Mouse (Mus musculus): Measurements from ENCODE around the gene Mrpl33.
"Not testable (repeated sequence)": the region's sequence is repeated elsewhere in the genome, so short reads cannot be mapped to it uniquely, and the experiment has no call there.

Mrpl33 gene

GRCm38 (mm10) chr5:31596481-31597429 is at the start of gene Mrpl33:
Gene Mrpl33, plus strand, starts transcription at chr5:31596935.
- DNase-seq, result peak; percentile 59 to 68

- DNase-seq, result no peak
These were observed 37.3 kb upstream of the Mrpl33 start for GRCm38 (mm10) chr5:31559401-31559800.

DNA sequence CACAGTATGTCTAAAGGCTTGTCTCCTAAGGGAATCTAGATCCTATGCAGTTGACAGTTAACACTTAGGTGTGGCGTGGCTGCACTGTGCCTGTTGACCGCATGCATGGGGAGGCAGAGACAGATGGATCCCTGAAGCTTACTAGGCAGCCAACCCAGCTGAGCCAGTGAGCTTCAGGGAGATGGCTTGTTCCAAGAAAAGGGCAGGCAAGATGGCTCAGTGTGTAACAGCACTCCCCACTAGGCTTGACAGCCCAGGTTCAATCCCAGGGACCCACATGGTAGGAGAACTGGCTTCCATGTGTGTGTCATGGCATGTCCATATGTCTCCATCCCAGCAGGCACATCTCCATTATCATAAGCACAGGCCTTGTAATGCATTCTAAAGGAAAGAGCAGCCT is 36.4 kb upstream of the Mrpl33 start:
- DNase-seq, result peak in 1 of 2 experiments; percentile 13

DNA sequence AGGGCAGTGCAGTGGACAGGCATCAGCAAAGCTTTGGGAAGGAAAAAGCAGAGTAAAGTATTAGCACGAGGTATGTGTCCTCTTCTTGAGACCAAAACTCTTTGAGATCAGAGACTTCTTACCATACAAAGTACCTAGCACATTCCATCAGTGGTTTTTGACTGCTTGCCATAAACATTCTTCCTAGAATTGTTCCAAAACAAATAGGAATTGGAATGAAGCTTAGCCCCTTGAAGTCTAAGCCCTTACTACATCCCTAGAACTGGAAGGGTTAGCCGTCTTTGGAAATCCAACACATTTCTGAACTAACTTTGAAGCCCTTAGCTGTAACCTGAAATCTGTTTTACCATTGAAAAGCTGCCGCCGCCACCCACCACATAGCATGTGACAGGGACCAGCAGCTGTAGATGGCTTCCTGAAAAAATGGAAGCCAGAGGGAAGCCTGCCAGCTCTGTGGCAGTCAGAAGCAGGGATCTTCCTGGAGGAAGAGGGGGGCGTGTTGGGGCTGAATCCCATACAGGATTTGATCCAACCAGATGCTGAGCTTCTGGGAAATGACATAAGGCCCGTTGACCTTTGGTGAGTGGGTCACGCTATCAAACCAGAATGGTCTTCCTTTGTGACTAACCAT is 34.6 kb upstream of the Mrpl33 start:
- peak in 1 of 2 experiments; percentile 35 for DNase-seq

GRCm38 (mm10) chr5:31563496-31563895 is 33.2 kb upstream of the Mrpl33 start:
- peak; percentile 76 to 86 for DNase-seq

DNA sequence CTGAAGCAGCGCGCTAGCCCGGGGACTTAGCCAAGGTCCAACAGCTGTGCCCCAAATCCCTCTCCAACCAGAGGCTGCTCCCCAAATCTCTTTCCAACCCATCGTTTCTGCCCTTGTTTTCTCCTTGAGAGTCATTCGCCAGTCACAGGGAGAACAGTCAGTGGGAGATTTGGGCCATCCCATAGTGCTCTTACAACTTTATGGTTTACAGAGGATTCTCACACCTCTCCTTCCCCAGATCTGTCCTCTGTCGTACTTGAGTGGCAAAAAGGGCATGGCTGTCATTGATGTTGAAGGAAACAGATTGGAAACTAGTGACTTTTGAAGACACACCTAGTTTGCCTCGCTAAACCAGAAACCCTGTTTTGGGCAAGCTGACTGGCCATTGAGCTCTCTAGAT is 32.8 kb upstream of the Mrpl33 start:
- DNase-seq, result no peak

DNA sequence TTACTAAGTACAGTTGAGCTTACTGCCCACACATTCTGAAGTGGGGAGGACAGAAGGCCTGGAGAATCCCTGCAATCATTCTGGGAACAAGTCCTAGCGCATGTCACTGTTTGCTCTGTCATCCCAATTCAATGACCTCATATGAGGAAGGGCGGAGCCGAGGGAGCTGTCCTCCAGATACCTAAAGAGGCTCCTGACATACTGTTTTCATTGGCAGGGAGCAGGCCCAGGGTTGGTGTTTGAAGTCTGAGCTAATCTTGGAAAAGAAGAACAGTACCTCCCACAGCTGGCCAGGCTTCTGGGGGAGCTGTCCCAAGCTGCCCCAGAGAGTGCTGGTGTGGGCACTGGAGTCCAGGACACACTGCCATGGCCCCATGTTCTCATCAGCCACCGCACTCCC is 31.8 kb upstream of the Mrpl33 start:
- no peak for DNase-seq

GRCm38 (mm10) chr5:31566026-31566425 is 30.7 kb upstream of the Mrpl33 start:
- no peak for DNase-seq

DNA sequence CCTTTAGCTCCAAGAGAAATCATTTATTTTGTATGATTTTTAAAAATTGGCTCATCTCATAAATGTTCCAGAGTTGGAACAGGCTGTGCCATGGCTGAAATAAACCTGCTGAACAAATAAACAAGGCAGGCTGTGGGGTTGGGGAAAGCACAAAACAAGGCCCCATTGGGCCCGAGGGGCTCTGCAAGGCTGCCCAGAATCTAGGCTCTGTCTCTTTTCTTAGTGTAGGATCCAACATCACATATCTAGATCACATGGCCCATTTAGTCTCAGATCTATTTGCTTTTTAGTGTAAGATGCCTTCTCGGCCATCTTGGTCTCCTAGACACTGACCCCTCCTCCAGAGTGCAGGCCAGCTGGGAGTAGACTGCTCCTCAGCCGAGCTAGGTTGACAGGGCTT is 30.3 kb upstream of the Mrpl33 start:
- no peak for DNase-seq

DNA sequence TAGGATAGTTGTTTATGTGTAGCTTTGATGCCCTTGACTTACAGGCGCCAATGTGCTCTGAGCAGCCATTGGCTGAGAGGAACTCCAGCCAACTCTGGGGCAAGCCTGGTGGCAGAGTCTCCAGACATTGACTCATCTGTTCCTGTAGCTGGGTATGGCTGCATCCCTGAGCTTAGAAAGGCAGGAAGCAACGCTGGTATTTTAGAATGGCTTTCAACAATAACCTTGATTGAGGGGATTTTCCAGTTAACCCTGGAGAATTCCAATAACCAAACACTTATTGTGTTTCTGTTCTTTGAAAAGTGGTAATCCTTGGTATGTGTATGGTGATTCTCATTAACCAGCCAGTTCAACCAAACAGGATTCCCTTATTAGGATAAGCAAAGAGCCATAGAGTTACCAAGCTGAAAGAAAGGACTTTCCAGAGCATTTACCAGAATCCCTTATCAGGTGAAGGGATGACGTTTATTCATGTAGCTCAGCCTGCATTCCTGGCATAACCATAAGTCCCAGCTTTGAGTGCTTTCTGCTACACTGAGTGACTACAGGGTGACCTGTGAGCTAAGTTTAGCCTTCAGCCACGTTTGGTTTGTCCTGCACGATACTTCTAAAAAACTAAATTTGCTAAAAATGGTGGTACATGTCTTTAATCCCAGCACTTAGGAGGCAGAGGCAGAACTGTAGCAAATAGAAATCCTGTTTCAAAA is 28.6 kb upstream of the Mrpl33 start:
- DNase-seq, result no peak

GRCm38 (mm10) chr5:31571023-31571608 is 25.6 kb upstream of the Mrpl33 start:
- DNase-seq, result peak; percentile 55 to 65

- DNase-seq, result no peak
These were observed 23.0 kb upstream of the Mrpl33 start for GRCm38 (mm10) chr5:31573722-31574121.

- no peak for DNase-seq
These were observed 20.2 kb upstream of the Mrpl33 start for GRCm38 (mm10) chr5:31576539-31576975.

DNA sequence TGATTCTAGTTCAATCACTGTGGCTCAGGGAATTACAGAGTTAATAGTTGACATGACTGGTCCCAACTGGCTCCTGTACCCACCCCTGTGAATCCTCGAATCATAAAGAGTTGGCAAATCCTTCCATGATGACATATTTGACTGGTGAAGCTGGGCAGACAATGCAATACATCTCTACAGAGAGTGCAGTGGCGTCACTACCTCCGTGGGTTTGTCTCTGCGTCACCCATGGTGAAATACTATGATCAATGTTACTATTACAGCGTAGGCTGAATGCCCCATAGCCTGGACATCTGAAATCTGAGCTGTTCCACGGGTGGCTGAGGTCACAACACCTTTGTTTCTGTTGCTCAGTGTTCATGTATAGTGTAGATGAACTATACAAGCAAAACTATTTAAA is 15.5 kb upstream of the Mrpl33 start:
- no peak for DNase-seq

- DNase-seq, result no peak
These were observed 14.8 kb upstream of the Mrpl33 start for GRCm38 (mm10) chr5:31581932-31582331.

- no peak for DNase-seq
These were observed 13.5 kb upstream of the Mrpl33 start for GRCm38 (mm10) chr5:31583261-31583660.

DNA sequence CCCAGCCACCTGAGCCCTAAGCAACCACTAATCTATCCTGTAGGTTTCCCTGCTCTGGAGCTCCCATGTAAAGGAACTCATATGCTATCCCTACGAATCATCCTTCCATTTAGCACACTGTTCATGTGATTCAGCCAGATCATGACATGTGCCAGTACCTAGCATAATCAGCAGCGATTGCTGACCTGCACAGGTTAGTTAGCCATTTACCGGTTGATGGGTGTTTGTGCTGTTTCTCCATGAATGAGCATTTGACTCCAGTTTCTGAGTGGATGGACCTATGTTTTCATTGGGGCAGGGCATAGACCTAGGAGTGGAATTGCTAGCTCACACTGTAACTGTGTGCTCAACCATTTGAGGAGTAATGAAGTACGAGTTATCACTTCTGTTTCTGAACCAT is 11.2 kb upstream of the Mrpl33 start:
- no peak for DNase-seq

GRCm38 (mm10) chr5:31588016-31588415 is 8.7 kb upstream of the Mrpl33 start:
- no peak for DNase-seq

DNA sequence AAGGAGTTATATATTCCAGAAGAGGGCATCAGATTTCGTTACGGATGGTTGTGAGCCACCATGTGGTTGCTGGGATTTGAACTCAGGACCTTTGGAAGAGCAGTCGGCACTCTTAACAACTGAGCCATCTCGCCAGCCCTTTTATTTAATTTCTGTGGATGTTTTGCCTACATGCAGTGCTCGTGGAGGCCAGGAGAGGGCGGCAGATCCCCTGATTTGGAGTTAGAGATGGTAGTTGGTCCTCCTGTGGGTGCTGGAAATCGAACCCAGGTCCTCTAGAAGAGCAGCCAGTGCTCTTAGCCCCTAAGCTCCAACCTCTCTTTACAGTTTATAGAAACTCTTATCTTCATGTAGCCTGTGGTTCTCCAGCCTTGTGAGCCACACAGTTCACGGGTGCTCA is 8.1 kb upstream of the Mrpl33 start:
- DNase-seq, result not testable (repeated sequence)

- DNase-seq, result no peak
These were observed 6.9 kb upstream of the Mrpl33 start for GRCm38 (mm10) chr5:31589711-31590319.

DNA sequence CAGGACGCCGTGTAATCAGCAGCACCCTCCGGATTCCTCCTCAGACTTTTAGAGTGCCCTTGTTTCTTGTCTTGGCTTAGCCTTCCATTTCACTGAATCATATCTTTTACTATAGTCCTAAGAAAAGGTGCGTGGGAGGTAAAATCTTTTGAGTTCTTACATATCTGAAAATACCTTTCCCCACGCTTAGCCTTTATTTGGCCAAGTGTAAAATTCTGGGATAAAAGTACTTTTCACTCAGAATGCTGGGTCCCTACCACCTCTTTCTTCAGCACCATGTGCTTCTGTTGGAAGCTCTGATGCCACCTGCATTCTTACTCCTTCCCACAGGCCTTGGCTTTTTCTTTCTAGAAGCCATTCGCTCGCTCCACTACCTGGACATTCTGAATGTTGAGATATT is 5.6 kb upstream of the Mrpl33 start:
- no peak for DNase-seq

DNA sequence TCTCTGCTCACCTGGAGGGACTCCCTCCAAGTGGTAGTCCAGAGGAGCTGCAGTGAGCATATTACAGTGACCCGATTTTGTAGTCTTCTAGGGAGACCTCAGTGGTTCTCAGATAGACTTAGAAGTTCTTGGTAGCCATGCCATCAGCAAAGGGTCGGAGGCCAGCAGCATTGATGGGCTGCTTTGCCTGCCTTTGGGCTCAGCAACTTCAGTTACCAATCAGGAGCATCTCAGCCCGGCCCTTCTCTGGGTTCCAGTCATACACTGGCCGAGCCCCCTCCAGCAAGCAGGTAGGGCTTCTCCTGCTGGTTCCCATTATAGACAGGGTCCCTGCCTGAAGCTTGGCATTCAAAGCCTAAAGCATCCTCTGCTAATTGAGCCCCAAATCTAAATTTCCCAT is 867 bp upstream of the Mrpl33 start:
- no peak for DNase-seq

Data from cerebellum, postnatal 25 days (tissue).